Mouse (Mus musculus) C2C12 (cell line): ENCODE data around the gene Hipk2. TPM values are rescaled to one million over a fixed set of nuclear protein-coding genes. Genes with fewer than 3 reads are reported as not detected.
"Not testable (repeated sequence)": the region's sequence is repeated elsewhere in the genome, so short reads cannot be mapped to it uniquely, and the experiment has no call there.

Experiments
- H3K27me3 ChIP-seq: one replicate; pipeline ENCODE4 v1.6.1; 2011; ENCODE audit not compliant: control insufficient read depth, insufficient read depth, insufficient read length
- H3K36me3 ChIP-seq: one replicate; pipeline ENCODE4 v1.6.1; 2011; ENCODE audit not compliant: control insufficient read depth, insufficient read depth
- H3K4me3 ChIP-seq: one replicate; pipeline ENCODE4 v1.5.1; 2011; ENCODE audit warnings: mild to moderate bottlenecking, control low read depth; ENCODE audit not compliant: poor library complexity, insufficient read depth, severe bottlenecking
- H3K79me2 ChIP-seq: one replicate; pipeline ENCODE4 v1.6.1; 2011; ENCODE audit not compliant: control insufficient read depth, insufficient read depth
- H3K79me3 ChIP-seq: one replicate; pipeline ENCODE4 v1.6.1; 2011; ENCODE audit warnings: low read depth, control low read depth
- H3ac ChIP-seq: one replicate; pipeline ENCODE3; 2011; ENCODE audit warnings: low read depth; ENCODE audit not compliant: control insufficient read depth, insufficient read length
- CEBPB ChIP-seq: IDR thresholded peaks from one replicate; pipeline ENCODE4 v1.6.1; 2011; ENCODE audit warnings: low read depth, mild to moderate bottlenecking, control low read depth, moderate library complexity
- CTCF ChIP-seq: IDR thresholded peaks from one replicate; pipeline ENCODE4 v1.5.1; 2011; ENCODE audit not compliant: control insufficient read depth, insufficient read depth, insufficient read length
- FOSL1 ChIP-seq: IDR thresholded peaks from one replicate; pipeline ENCODE4 v1.8.0; 2011; ENCODE audit warnings: mild to moderate bottlenecking, low read length; ENCODE audit not compliant: poor library complexity, insufficient read depth, severe bottlenecking
- MAX ChIP-seq: IDR thresholded peaks from one replicate; pipeline ENCODE4 v1.6.1; 2011; ENCODE audit warnings: mild to moderate bottlenecking, control low read depth
- MYOD1 ChIP-seq: IDR thresholded peaks from one replicate; pipeline ENCODE4 v1.6.1; 2011; ENCODE audit warnings: low read depth; ENCODE audit not compliant: control insufficient read depth, insufficient read length
- MYOG ChIP-seq: IDR thresholded peaks from one replicate; pipeline ENCODE4 v1.6.1; 2011; ENCODE audit not compliant: control insufficient read depth, insufficient read length; ENCODE audit errors: extremely low read depth
- USF1 ChIP-seq: IDR thresholded peaks from one replicate; pipeline ENCODE4 v1.6.1; 2011; ENCODE audit warnings: low read depth, mild to moderate bottlenecking, control low read depth, moderate library complexity
- polyA plus RNA-seq: library from polyadenylated mRNA; unstranded; fragments of >200 nt; fragmentation: generic; extraction: Trizol; gene quantifications from one replicate; pipeline ENCODE4 v1.2.1, GENCODE M21; 2012; ENCODE audit warnings: missing spikeins

Gene Hipk2
- polyA plus RNA-seq, 1 experiment: 13.6 TPM

DNA sequence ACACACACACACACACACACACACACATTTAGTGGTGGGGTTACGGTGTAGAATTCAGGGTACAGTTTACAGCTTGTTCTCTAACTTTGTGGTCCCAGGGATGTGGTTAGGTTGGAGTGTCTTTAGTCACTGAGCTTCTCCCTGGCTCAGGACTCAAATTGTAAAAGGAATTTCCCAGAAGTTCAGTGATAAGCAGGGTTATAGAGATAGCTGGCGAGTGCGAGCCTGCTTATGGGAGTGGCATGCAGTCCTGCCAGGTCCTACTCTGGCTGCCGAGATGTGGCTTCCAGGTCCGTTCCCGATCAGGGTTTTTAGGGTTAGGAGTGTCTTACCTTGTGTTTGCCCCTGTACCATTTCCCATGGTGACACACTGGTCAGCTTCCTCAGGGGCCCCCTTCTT, 199.7 kb downstream of the Hipk2 start:
- no peaks in the 10 kb centered on the region for H3K79me2 ChIP-seq
- H3K27me3 ChIP-seq: no peaks in the 10 kb centered on the region
- TF ChIP-seq USF1 (no peak), CEBPB (no peak), FOSL1 (no peak), MYOG (no peak), MAX (no peak), CTCF (no peak), MYOD1 (no peak)
- H3K4me3 ChIP-seq: no peak overlapping the region
- H3K36me3 ChIP-seq: no peaks in the 10 kb centered on the region
- no peaks in the 10 kb centered on the region for H3K79me3 ChIP-seq
- H3ac ChIP-seq: no peak overlapping the region

- Histone ChIP-seq H3K36me3 (no peaks in the 10 kb centered on the region), H3K4me3 (no peak overlapping the region), H3K79me2 (no peaks in the 10 kb centered on the region), H3ac (no peak overlapping the region), H3K27me3 (no peaks in the 10 kb centered on the region), H3K79me3 (no peaks in the 10 kb centered on the region)
- no peak for TF ChIP-seq MYOG
- TF ChIP-seq MYOD1: no peak
- TF ChIP-seq CEBPB: no peak
- no peak for TF ChIP-seq FOSL1
- no peak for TF ChIP-seq MAX
- no peak for TF ChIP-seq CTCF
- no peak for TF ChIP-seq USF1
Observed at GRCm38 (mm10) chr6:38672011-38672410, 204.0 kb downstream of the Hipk2 start.

DNA sequence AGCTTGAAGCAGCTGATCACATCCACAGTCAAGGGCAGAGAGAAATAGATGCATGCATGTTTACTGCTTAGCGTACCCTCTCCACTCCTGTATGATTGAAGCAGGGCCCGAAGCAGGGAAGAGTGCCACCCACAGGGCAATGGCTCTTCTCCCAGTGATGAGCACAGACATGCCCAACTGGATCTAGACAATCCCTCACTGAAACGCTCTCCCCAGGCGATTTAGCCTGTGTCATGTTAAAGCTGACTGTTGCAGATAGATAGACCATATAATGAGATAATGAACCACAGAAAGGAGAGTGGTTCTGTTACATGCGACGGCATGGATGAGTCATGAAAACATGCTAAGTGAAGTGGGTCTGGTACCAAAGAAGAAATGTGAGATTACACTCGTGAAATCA, 204.7 kb downstream of the Hipk2 start:
- Histone ChIP-seq H3ac (no peak overlapping the region), H3K79me2 (no peaks in the 10 kb centered on the region), H3K4me3 (no peak overlapping the region), H3K79me3 (no peaks in the 10 kb centered on the region), H3K27me3 (no peaks in the 10 kb centered on the region), H3K36me3 (no peaks in the 10 kb centered on the region)
- TF ChIP-seq USF1 (no peak), MYOD1 (no peak), CEBPB (no peak), FOSL1 (no peak), MAX (no peak), MYOG (no peak), CTCF (no peak)

DNA sequence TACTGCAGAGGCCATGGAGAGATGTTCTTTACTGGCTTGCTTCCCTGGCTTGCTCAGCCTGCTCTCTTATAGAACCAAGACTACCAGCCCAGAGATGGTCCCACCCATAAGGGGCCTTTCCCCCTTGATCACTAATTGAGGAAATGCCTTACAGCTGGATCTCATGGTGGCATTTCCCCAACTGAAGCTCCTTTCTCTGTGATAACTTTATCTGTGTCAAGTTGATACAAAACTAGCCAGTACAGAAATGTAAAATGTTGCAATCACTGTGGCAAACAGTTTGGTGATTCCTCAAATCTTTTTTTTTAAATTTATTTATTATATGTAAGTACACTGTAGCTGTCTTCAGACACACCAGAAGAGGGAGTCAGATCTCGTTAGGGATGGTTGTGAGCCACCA, 205.5 kb downstream of the Hipk2 start:
- not testable (repeated sequence) for H3K79me3 ChIP-seq, H3ac ChIP-seq, H3K27me3 ChIP-seq, H3K4me3 ChIP-seq, H3K79me2 ChIP-seq, H3K36me3 ChIP-seq

GRCm38 (mm10) chr6:38669580-38669979, 206.4 kb downstream of the Hipk2 start:
- no peak for TF ChIP-seq MYOD1
- TF ChIP-seq CEBPB: no peak
- TF ChIP-seq FOSL1: no peak
- TF ChIP-seq USF1: no peak
- TF ChIP-seq MYOG: no peak
- no peak for TF ChIP-seq CTCF
- TF ChIP-seq MAX: no peak
- peaks cover 10% of the 10 kb centered on the region for H3K27me3 ChIP-seq
- no peaks in the 10 kb centered on the region for H3K79me2 ChIP-seq
- no peak overlapping the region for H3K4me3 ChIP-seq
- H3ac ChIP-seq: no peak overlapping the region
- H3K36me3 ChIP-seq: no peaks in the 10 kb centered on the region
- no peaks in the 10 kb centered on the region for H3K79me3 ChIP-seq

DNA sequence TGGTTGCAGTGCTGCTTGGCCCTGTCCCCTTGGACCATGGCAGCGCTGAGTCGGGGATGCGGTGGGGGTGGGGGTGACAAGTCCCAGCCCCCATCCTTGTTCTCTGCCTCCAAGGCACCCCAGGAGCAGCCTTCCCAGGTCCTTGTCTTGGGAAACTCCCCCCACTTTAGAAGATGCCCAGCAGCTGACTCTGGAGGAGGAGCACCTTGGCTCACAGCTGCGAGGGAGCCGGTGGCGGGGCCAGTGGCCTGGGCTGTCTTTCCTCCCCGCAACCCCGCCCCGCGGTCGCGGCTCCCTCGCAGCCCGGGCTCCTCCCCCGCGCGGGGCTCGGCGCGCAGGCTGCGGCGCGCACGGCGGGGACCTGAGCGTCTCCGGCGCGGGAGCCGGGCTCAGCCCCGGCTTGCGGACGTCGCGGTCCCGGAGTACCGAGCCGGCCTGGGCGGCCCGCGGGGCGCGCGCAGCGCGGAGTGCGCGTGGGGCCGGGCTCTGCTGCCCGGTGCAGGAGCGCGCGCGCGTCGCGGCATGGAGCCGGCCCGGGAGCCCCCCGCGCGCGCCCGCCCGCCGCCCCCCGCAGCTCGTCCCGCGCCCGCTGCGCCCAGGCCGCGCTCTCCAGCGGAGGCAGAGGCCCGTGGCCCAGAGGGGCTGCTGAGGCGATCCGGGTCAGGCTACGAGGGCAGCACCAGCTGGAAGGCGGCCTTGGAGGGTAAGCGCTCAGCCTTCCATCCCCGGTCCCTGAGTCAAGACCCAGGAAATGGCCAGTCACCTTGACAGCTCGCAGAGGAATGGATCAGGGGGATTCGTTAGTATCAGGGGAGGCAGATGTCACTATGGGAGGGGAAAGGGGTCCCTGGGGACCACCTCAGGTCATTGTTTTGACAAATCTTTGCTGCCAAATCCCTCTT, 213.0 kb downstream of the Hipk2 start, which contains the start of gene Clec2l:
TSS of gene Clec2l (plus strand) at position 356 of the 902 bp plus-strand sequence.
- H3K79me3 ChIP-seq: no peaks in the 10 kb centered on the region
- no peaks in the 10 kb centered on the region for H3K36me3 ChIP-seq
- peaks cover 63% of the 10 kb centered on the region for H3K27me3 ChIP-seq
- no peak for TF ChIP-seq CEBPB
- TF ChIP-seq MAX: no peak
- no peak for TF ChIP-seq MYOG
- no peaks in the 10 kb centered on the region for H3K79me2 ChIP-seq
- no peak within 1 kb of the TSS for H3K4me3 ChIP-seq
- no peak within 1 kb of the TSS for H3ac ChIP-seq
